Mouse (Mus musculus) CD8-positive naive resting alpha-beta T cell, adult 2 months (primary cell): ENCODE data around the gene 1700016H13Rik.

Experiments
- DNase-seq, 2 experiments: peaks; one replicate each; pipeline ENCODE4 v3.0.0; 2022; ENCODE audit warnings: low read depth in 2 of 2, low spot score in 2 of 2

The 1700016H13Rik gene

DNA sequence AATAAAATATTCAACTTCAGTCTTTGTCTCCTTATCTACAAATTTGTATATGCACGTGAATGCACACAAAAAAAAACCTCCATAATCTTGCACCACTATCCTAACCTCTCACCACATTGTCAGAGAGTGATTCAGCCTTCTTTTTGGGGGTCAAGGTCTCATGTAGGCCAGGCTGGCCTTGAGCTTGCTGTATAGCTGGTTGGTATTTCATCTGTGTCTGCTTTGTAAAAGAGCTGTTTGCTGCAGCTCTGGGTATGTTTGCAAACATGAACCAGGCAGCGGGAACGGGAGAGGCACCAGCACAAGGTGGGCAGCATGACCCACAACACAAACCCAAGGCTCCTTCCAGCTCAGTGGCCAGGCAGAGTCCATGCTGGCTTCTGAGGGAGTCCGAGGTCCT, 17.8 kb upstream of the 1700016H13Rik start:
- no peak for DNase-seq

DNA sequence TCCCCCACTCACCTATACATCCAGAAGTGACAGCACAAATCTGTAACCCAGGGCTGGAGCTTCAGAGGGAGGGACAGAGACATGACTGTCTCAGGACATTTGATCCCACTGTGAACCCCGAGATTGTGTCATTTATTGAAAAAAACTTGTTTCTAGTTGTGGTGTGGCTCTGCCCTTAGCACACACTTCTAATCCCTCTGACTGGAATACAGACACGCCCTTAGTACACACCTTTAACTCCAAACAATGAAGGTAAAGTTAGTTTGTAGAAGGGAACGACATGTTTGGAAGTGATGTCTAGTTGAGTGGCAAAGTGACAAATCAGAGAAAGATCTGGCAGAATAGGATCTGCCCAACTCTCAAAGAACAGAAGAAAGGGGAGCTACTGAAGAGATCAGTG, 16.0 kb upstream of the 1700016H13Rik start:
- no peak for DNase-seq

DNA sequence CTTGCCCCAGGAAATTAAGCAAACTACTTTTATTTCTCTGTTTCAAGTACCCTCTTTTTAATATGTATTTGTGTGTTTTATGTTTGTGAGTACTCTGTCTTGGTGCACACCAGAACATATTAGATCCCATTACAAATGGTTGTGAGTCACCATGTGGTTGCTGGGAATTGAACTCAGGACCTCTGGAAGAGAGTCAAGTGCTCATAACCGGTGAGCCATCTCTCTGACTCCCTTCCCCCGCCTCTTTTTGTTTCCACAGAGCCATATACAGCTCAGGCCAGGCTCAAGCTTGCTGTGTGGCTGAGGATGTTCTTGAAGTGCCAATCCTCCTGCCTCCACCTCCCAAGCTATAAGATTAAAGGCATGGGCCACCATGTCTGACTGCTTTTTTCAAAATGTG, 10.1 kb upstream of the 1700016H13Rik start:
- no peak for DNase-seq

DNA sequence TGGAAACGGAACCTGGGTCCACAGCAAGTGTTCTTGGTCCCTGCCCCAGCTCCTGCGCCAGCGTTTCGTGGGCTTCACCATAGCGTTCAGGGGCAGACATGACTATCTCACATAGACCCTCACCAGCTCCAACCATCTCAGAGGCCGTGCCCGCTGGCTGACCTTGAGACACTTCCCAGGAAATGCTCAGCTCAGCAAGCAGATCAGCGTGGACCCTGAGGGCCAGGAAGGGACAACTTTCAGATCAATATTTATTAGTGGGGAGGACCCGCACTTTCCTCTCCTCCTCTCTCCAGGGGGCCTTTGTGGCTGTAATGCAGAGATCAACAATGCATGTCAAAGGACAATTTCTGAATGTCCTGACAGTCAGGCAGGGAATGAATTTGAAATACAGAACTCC, 9.1 kb upstream of the 1700016H13Rik start:
- DNase-seq = no peak

DNA sequence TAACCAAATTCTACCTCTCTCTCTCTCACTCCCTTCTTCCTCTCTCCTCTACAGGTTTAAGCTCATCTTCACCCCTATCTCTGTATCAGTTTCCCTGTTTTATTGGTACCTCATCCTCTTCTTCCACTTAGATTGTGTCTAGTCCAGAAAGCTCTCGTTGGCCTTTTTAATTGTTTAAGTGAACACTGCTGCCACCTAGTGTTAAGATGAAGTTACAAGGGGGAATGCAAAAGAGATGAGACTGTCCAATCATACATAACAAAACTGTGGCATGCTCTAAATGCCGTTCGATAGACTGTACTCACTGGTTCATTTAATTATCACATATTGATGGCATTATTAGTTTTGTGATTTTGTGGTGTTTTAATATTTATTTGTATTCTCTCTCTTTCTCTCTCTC, 3.8 kb upstream of the 1700016H13Rik start:
- DNase-seq = peak in 1 of 2 experiments; percentile 41

DNA sequence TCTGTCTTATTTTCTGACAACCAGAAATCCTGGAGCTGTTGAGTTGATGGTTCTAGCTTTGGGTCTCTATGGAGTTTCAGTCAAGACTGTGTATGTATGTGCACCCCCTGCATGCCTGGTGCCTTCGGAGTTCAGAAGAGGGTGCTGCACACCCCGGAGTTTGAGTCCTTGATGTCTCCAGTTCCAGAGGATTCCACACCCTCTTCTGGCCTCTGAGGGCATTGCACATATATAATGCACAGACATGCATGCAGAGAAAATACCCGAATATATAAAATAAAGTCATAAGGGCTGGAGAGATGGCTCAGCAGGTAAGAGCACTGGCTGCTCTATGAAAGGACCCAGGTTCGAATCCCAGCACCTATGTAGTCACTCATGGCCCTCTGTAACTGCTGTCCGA, 3.1 kb upstream of the 1700016H13Rik start:
- DNase-seq = no peak

DNA sequence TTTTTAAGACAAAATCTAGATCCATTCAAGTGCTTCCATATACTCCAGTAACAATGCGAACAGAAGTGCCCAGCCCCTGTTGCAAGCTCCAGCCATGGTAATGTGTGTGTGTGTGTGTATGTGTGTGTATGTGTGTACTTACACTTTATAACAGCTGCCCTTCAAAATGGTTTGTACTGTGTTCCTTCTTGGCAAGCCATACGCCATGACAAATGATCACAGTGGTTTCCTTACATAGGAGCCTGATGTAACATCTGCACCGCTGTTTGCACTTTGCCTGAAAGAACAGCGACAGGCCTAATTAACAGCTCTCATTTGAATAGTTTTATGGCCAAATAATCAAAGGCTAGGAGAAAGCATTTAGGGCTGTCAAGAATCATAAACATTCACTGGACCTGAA, 1.0 kb downstream of the 1700016H13Rik start:
- DNase-seq = no peak

DNA sequence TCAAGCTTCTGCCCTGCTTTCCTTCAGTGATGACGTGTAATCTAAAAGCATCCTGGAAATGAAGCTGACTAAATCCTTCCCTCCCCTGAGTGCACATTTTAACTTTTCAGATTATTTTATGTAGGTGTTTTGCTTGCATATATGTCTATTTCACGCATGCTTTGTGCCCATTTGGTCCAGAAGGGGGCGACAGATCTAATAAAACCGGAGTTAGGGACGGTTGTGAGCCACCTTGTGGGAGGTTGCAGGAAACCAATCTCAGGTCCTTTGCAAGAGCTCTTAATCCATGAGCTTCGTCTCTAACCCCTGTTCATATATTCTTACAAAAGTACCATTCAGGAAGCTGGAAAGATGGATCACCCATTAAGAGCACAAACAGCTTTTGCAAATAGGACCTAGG, 1.6 kb downstream of the 1700016H13Rik start:
- peak in 1 of 2 experiments; percentile 24 for DNase-seq

DNA sequence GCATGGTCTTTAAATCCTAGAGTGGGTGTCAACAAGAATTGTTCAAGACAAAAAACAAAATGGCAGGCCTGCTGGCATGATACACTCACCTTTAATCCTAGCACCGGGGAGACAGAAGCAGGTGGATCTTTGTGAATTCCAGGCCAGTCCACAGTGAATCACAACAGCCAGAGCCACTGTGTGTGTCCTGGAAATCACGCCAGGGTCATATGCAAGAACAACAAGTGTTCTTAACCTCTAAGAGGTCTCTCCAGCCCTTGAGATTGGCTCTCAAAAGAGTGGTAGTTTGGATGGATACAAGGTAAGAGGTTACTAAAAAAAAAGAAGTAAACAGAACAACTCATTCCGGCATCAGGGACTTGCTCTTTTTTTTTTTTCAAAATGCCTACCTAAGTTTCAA, 8.5 kb downstream of the 1700016H13Rik start:
- no peak for DNase-seq

DNA sequence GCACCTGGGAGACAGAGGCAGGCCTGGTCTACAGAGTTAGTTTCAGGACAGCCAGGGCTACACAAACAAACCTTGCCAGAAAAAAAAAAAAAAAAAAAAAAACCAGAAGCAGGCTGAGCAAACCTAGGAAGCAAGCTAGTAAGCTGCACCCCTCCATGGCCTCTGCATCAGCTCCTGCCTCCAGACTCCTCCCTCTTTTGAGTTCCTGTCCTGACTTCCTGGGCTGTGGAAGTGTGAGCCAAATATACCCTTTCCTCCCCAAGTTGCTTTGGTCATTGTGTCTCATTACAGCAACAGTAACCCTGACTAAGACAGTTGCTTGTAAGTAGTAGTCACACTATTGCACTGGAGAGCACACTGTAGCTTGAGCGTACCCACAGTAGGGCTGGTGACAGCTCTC, 11.6 kb downstream of the 1700016H13Rik start:
- DNase-seq = no peak

DNA sequence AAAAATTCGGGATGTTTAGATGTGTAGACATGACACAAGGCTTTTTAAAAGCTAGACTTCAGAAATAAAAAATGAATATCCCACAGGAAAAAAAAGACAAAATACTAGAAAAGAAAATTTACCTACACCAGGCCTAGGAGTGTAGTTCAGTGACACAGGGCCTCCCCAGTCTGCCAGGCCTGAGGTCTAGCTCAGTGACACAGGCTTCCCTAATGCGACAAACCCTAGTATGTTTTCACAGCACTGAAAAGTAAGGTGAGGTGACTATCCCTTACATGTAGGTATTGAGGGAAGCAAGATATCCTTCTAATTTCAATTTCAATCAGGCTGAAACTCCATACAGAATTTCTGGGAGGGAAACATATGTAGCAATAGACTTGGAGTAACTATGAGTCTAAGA, 18.6 kb downstream of the 1700016H13Rik start:
- DNase-seq = no peak

DNA sequence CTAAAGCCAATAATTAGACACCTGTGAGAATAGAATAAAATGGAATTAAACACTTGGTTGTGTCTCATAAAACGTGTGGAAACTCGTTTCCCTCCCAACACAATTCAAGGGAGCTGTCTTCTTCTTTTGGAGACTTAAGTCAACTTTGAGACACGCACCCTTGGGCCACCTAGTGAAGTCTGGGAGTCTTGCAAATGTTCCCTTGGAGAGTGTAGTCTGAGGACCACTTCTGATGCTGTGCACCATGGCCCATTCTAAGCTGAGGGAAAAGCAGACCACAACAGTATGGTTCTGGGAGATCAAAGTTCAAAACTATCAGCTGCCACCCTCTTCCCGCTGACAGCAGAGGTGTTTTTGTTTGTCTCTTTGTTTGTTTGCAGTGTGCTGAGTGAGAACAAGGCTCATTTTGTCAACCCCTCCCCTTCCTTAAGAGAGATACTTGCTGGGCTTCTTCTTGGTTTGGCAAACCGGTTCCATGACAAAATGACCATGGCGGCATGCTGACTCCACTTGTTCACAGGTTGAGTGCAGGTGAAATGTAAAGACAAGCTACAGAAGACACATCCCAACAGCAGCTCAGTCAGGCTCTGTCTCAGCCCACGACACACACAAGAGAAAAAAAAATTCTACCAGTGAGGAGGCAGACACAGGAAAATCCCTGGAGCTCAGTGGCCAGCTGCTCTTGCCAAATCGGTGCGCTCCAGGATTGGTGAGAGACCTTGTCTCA, 25.8 kb downstream of the 1700016H13Rik start:
- no peak for DNase-seq

DNA sequence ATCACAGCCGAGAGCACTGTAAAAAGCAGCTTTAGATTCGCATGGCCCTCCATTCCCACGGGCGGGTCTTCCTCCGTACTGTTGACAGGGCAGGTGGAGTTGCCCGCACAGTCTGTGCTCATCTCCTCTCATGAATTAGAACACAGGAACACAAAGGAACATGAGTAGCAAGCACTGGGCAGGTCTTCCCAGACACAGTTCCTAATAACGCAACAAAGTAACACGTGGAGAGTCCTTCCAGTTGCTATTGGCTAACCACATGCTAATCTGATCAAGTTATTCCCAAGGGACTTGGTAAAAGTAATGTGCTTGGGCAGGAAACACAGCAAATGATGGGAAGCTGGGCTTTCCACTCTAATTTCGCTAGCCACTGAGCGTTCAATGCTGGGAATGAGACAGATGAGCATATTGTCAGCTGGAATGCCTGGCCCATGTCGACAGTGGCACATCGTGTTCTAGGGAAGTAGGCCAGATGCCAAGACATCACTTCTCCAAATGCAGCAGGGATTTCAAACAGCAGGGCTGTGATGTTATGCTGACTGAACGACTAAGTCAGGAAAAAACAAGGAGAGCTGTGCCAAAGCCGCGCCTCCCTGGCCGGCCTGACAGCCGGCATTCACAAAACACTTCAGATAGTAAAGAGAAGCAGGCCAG, 26.6 kb downstream of the 1700016H13Rik start, which contains the start of gene Slc10a6:
Gene Slc10a6, minus strand, starts transcription at position 293 of the 654 bp plus-strand sequence.
- no peak for DNase-seq

DNA sequence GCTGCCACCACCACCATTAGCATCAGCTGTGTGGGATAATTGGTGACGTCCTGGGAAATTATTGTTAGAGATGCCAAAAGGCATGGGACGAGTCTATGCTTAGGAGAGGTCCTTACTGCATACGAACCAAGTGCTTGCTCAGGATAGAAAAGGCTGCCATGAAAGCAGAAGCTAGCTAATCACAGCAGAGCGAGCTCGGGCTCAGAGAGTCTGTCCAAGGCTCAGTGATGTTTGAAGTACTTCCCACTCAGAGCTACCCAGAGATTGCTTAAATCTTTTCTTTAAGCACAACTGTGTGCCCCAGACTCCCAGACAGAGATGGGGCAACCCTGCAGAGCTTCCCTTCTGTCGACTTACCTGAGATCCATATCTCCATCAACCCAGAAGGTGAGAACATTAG, 27.3 kb downstream of the 1700016H13Rik start:
- no peak for DNase-seq

DNA sequence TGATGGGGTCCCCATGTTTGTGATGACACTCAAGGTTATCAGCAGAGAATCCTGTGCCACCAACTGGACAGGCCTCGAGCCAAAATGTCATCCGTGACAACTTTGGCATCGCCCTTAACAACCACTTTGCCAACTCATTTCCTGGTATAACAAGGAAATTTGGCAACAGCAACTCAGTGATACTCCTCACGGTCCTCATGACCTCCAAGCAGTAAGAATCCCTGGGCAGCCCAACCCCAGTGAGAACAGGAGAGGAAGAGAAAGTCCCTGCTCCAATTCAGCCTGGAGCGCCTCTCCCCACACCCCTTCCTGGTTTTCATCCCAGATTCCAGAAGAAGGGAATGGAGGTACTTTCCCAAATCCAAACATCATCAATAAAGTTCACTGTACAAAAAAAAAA, 31.0 kb downstream of the 1700016H13Rik start:
- DNase-seq = no peak

DNA sequence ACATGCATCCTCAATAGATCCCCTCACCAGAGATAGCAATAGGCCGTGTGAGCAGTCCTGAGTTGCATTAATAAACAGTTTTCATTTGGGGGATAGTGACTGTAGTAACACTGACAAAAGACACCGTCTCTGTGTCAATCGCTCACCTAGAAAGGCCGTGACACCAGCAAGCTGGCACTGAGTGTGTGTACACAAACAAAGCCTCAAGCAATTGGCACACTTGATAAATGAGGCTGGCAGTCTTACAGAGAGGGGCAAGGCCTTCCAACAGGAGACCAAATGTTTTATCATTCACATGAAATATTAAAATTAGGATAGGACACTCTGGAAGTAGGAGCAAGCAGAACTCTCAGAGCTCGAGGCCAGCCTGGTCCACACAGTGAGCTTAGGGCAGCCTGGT, 33.5 kb downstream of the 1700016H13Rik start:
- DNase-seq = no peak

DNA sequence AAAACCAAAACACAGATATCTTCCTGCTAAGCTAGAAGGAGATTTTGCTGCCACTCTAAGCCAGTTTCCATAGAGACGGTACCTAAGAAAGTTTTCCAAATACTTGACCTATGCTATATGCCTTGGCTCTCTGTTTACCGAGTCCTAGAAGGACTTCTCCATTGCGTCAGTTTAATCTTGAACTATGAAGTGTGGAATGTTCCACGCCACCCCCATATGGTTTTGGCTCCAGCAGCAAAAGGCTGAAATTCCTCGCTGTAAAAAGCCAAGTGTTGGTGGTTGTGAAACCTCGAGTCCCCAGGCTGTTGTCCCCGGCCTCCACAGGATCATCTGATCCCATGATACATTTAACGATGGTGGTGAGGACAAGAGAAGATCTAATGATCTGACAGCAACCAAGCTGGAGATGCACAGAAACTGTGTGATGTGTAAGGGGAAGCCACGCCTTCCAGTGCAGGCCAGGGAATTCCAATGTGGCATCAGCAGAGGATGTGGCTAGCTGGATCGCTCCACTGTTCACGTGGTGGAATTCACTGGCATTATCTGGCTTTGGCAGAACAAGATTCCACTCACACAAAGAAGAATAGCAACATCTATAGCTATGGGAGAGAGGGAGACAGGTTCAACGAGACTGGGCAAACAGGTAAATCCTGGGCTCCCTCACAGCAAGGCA, 35.4 kb downstream of the 1700016H13Rik start:
- DNase-seq = no peak

DNA sequence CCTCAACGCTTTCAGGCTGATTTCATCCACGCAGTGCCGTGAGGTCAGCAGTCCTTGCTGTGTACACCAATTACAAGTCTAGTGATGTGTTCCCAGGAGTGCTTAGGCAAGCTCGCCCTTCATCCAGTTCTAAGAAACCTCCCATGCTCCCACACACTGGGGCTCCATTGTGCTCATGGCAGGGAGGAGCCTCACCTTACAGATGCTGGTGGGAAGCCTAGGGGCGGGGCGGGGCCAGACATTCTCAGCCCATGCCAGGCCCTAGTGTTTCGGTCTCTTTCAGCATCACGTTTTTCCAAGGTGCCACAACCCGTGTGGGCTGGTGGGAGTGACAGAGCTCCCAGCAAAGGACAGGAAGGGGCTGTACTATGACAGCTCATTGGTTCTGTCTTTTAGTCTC, 38.6 kb downstream of the 1700016H13Rik start:
- DNase-seq = no peak

DNA sequence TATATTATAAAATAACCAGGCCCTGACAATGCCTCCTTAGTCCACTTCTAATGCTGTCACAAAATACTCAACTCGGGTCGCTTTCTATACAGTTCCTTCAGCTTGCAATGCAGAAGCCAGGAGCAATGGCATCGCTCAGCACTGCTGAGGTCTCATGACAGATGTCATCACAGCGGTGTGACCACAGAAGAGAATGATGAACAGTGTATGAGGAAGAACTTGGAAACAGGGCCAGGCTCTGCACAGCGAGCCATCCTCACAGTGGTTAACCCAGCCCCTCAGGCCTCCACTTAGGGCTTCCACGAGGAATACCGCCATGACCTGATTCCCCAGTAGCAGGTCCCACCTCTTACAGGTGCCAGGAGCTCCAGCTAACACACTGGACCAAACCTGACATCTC, 41.5 kb downstream of the 1700016H13Rik start:
- DNase-seq = no peak

DNA sequence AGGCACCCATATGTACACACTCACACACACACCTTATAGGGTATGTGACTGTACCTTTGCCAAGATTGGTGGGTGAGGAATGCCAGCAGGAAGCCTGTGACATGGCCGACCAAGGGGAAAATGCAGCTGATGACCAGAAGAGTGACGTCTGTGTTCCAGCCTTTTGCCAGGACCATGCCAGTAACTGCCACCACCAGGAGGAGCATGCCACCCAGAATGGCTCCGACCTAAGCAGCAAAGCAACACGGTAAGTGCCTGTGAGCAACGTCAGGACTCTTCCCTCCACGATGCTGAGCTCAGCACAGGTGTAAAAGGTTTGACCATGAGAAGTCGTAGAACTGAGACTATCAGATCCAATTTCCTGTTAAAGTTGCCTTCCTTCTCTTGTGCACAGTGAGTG, 43.5 kb downstream of the 1700016H13Rik start:
- DNase-seq = no peak

DNA sequence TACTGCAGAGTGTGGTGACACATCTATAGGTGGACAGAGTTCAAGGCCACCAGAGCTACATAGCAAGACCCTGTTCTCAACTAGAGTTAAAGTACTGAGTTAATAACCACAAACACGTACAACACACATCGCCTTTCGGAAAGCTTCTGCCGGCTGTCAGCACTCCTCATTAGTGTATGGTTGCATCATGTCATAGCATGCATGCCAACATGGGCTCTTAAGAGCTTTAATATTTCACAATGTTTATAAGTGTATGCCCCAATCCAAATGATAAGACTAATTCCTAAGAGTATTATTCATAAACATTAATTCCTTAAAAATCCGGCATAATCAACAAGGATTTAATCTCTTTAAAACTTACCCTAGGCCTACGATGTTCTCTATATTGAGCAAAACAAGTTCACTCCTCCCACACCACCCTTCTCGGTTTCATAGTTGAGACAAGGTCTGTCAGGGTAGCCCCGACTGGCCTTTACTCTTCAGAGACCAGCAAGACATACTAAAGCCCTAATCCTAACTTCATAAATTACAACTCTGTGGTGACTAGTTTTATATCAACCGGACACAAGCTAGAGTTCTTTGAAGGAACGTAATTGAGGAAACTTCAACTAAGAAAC, 44.8 kb downstream of the 1700016H13Rik start:
- DNase-seq = no peak

DNA sequence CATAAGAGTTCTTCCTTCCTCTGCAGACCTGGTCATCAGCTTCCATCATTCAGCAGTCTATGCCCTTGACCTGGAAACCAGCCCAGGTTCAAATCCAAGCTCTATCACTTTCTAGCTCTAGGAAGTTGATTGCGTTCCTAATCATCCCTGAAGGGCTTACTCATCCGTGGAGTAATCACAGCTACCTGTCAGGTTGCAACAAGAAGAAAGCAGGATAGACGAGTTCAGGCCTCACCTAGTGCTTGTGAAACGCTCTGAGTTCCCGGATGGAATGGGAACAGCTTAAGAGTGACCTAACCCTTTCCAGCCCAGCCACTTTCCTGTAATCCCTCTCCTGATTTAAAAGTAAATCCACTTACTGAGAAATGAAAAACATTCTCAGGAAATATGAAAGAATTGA, 45.7 kb downstream of the 1700016H13Rik start:
- DNase-seq = no peak
